Mouse (Mus musculus) T-cell, adult 2 months (primary cell): ENCODE measurements around the gene Ankk1.

Experiments
- DNase-seq: peaks from one replicate; pipeline ENCODE4 v3.0.0; 2022; ENCODE audit warnings: low spot score

The Ankk1 gene

DNA sequence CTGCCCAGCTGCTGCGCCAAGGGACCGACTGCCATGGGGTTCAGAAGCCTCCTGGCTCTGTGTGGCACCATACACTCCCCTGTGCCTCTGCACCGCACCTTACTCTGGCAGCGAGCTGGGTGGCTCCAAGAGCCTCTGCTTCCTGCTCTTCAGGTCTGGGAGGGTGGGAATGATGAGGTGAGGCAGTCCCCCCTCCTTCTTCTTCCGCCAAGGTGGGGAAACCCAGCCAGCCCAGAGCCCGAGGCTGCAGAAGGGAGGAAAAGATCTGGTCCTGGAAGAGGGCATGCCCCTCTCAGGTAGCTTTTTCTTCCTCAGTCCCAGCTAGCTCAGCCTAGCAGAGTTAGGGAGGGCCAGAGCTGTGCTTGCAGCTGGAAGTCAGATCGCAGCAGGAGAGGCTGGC lies at the start of gene Ankk1:
Gene Ankk1 (minus strand): TSS at position 101 of the 400 bp plus-strand sequence.
- DNase-seq = no peak

- DNase-seq = no peak
These were observed 45.3 kb upstream of the Ankk1 start for GRCm38 (mm10) chr9:49472126-49472525.

DNA sequence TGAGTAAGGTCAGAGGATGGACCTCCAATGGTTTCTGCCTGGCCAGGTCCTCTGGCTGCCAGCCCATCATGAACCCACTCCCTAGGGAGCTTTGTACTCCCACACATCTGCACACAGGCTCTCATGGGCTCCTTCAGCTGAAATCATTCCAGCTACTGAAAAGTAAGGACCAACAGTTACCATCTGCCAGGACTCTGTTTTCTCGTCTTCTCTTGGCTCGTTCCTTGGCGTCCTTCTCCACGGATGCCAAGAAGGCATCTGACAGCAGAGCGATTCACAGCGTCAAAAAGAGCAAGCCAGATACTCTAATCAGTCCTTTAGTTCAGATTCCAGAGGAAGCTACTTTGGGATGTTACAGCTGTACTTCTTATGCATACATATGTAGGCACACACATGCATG lies 44.1 kb upstream of the Ankk1 start:
- no peak for DNase-seq

DNA sequence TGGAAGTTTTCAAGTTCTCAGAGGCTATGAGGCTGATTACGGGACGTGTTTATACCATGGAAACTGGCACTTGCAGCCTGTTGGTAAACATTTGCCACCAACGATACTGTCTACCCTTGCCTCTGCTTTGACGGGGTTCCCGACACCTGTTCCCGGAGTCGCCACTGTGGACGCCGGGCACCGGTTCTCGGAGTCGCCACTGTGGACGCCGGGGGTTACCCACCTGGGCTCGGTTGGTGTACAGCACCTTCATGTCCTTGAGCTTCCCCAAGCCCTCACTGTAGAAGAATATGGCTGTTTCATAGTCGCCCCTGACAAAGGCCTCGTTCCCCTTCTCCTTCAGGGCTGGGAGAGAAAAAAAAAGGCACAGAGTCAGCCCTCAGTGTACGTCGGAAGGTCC lies 43.2 kb upstream of the Ankk1 start:
- DNase-seq = no peak

- no peak for DNase-seq
These were observed 29.3 kb upstream of the Ankk1 start for GRCm38 (mm10) chr9:49456136-49456535.

DNA sequence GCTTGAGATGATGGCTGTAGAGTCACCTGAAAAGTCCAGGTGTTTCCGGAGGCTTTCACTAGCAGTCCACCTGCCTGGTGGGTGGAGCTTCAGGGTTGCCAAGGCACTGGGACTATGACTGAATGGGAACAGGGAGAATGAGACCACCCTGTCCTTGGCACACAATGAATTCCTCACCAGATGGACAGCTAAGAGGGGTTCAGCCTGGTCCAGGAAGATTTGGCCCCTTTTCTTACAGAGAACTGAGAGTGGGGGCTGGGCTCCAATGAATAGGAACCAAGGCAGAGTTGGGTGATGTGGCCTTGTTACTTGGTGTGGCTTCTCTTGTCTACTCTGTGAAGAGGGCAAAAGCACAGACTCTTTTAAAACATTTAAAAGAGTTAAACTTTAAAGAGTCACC lies 25.6 kb upstream of the Ankk1 start:
- DNase-seq = no peak

DNA sequence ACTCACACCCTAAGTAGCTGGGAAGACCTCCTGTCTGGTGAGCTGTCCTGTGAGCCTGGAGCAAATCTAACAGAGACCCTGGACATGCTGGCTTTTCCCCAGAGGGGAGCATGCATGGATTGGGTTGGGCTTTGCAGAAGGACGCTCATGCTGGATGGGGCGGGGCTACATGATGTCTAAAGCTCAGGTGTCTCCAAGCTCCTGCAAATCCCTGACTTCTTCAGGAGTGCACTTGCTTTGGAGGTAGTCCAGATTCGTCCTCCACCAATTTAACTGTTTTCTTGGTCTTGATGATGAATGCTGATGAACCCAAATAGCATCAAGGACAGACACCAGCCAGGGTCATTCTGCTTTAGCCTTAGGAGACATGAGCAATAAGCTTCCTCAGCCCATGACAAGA lies 23.7 kb upstream of the Ankk1 start:
- DNase-seq = no peak

DNA sequence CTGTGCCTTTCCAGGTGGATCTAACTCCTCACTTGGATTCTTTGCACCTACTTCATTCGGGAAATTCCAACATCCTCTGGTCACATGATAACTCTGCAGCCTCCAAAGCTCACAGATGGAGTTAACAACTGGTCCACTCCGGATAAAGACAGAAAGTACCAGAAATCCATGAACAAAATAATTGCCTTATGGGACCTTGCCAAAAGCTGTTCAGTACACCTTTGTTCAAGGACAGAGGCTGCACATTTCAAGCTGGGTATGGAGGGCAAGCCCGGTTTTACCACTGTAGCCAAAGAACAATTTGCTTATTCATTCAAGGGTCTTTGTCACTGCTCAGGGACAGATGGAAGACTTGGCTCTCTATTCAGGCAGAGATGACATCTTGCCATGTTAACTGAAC lies 15.8 kb upstream of the Ankk1 start:
- DNase-seq = no peak

GRCm38 (mm10) chr9:49427478-49427877 lies 657 bp upstream of the Ankk1 start:
- DNase-seq = no peak

DNA sequence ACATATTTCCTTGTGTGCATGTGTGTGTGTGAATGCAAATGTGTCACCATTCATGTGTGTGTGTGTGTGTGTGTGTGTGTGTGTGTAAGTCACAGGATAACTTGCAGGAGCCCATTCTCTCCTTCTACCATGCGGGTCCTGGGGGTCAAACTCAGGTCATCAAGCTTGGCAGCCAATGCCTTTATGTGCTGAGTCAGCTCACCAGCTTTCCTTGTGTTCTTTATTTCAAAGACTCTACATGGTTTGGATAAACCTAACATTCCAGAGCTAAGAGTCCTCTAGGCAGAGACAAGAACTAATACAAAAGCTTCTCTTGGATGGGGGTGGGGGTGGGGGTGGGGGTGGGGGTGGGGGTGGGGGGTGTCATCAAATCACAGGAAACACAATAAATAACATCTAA lies 1.2 kb downstream of the Ankk1 start:
- DNase-seq = no peak

DNA sequence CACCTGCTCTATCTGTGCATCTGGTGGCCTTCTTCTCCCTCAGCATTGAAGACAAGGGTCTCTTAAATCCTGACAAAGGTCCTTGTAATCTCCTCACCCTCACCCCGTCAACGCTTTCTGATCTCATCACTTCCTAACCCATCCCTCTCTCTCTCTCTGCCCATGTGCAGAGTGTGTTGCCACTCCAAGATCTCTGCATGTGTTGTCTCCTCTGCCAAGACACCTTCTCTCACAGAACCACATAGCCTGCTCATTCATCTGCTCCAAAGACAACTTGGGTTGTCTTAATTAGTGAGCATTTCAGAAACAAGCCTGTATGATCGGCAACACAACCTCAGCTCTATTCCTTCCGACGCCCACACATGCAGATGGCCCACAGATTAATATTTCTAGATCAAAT lies 3.0 kb downstream of the Ankk1 start:
- DNase-seq = no peak

DNA sequence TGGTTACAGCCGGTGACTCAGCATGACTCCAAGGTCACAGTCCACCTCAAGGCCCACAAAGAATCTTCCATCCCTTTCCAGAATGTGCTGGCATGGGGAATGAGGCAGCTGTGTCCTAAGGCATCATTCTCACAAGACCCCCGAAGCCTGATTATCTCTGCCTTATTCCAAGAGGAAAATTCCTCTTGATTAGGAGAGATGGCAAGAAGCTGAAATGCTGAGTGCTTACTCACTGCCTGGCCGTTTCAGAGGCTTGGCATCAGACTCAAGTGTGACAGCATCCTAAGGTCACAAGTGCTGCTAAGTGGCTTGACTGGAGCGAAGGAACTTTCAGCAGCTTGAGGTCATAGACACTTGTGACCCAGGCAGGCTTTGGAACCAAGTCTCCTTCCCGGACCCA lies 16.2 kb downstream of the Ankk1 start:
- DNase-seq = no peak

DNA sequence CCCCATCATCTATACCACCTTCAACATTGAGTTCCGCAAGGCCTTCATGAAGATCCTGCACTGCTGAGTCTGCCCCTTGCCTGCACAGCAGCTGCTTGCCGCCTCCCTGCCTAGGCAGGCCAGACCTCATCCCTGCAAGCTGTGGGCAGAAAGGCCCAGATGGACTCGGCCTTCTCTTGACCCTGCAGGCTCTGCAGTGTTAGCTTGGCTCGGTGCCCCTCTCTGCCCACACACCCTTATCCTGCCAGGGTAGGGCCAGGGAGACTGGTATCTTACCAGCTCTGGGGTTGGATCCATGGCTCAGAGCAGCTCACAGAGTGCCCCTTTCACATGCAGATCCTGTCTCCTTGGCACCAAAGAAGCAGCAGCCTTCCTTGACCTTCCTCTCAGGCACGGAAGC lies 19.8 kb downstream of the Ankk1 start:
- no peak for DNase-seq

- no peak for DNase-seq
These were observed 23.1 kb downstream of the Ankk1 start for GRCm38 (mm10) chr9:49403711-49404110.

- DNase-seq = no peak
These were observed 30.8 kb downstream of the Ankk1 start for GRCm38 (mm10) chr9:49396006-49396405.

GRCm38 (mm10) chr9:49392242-49392641 lies 34.6 kb downstream of the Ankk1 start:
- DNase-seq = no peak

- DNase-seq = no peak
These were observed 40.7 kb downstream of the Ankk1 start for GRCm38 (mm10) chr9:49386119-49386518.

- DNase-seq = no peak
These were observed 41.5 kb downstream of the Ankk1 start for GRCm38 (mm10) chr9:49385301-49385700.

GRCm38 (mm10) chr9:49384855-49385254 lies 42.0 kb downstream of the Ankk1 start:
- DNase-seq = no peak

GRCm38 (mm10) chr9:49384041-49384440 lies 42.8 kb downstream of the Ankk1 start:
- no peak for DNase-seq

GRCm38 (mm10) chr9:49379962-49380361 lies 46.9 kb downstream of the Ankk1 start:
- no peak for DNase-seq

GRCm38 (mm10) chr9:49373946-49374345 lies 52.9 kb downstream of the Ankk1 start:
- DNase-seq = no peak

GRCm38 (mm10) chr9:49365763-49366162 lies 61.1 kb downstream of the Ankk1 start:
- no peak for DNase-seq
